Mouse (Mus musculus) forebrain, embryonic 13.5 days (tissue): Measurements from ENCODE around the gene 2610021A01Rik. TPM values are rescaled to one million over a fixed set of nuclear protein-coding genes. Genes with fewer than 3 reads are reported as not detected.
"Not testable (repeated sequence)": the region's sequence is repeated elsewhere in the genome, so short reads cannot be mapped to it uniquely, and the experiment has no call there.

ENCODE experiments used
- ATAC-seq: fragments of 200-750 bp; cut with Nextera tagmentation; 2 replicates; pipeline ENCODE4 v1.8.0; 2017
- H3K27ac ChIP-seq: fragments of 300-500 bp; sonication (generic); 2 replicates; pipeline ENCODE4 v1.5.1; 2015; ENCODE audit warnings: inconsistent platforms, mild to moderate bottlenecking, moderate library complexity
- H3K27me3 ChIP-seq: fragments of 300-500 bp; sonication (generic); 2 replicates; pipeline ENCODE4 v1.6.1; 2015; ENCODE audit warnings: mild to moderate bottlenecking, inconsistent platforms
- H3K36me3 ChIP-seq: fragments of 300-500 bp; sonication (generic); 2 replicates; pipeline ENCODE4 v1.6.1; 2015; ENCODE audit warnings: mild to moderate bottlenecking, inconsistent platforms; ENCODE audit not compliant: poor library complexity, severe bottlenecking
- H3K4me1 ChIP-seq: fragments of 300-500 bp; sonication (generic); 2 replicates; pipeline ENCODE4 v1.6.1; 2015; ENCODE audit warnings: inconsistent platforms
- H3K4me2 ChIP-seq: fragments of 300-500 bp; sonication (generic); 2 replicates; pipeline ENCODE4 v1.6.1; 2015; ENCODE audit warnings: inconsistent platforms, mild to moderate bottlenecking, moderate library complexity
- H3K4me3 ChIP-seq: fragments of 300-500 bp; sonication (generic); 2 replicates; pipeline ENCODE4 v1.5.1; 2015; ENCODE audit warnings: mild to moderate bottlenecking, inconsistent platforms
- H3K9ac ChIP-seq: fragments of 300-500 bp; sonication (generic); 2 replicates; pipeline ENCODE4 v1.6.1; 2015; ENCODE audit warnings: mild to moderate bottlenecking, inconsistent platforms
- H3K9me3 ChIP-seq: fragments of 300-500 bp; sonication (generic); replicated peaks from 2 replicates; pipeline ENCODE4 v1.6.1; 2016; ENCODE audit warnings: inconsistent platforms
- WGBS: fragments of 180-500 bp; shearing (Covaris S2); methylation state at CpG from one replicate; pipeline ENCODE4 v1.1.7; 2015; 5-methylcytosine and 5-hydroxymethylcytosine counted together
- polyA plus RNA-seq: library from polyadenylated mRNA; unstranded; fragments of >200 nt; fragmentation: Nextera tagmentation; extraction: Ambion mirVana; gene quantifications from 2 replicates; pipeline ENCODE4 v1.2.1, GENCODE M21; 2015

Gene 2610021A01Rik
- polyA plus RNA-seq = 16.1 and 18.6 TPM in 2 replicates

DNA sequence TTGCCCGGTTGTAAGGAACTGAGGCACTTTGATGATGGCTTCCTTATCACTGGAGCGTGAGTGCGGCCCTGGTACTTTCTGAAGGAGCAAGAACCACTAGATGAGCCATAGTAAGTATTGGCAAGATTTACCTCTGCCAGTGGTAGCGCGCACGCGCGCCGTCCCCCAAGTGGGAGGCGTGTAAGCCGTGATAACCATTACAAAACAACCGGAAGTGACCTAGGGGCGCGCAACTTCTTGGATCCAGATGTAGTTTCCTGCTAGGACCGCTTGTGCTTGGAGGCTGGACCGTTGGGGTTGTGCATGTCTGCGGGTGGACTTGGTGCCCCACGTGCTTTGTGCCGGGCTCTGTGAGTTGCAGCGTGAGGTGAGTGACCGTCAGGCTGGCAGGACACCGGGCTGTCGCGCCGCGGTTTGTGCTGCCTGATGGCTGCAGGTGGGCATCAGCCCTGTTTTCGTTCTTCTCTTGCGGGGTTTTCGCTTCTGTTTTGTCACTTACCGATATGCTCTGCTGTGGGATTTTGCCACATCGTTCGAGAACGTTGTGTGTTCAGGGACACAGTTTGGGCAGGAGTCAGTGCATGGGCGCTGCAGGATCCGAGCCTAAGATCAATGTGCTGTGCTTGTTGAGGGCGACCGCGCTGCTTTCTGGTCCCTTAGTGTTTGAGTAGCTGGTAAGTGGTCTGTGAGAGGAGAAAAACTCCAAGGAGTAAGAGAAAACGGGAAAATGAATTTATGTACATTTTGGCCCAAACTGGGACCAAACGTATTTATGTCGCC, at the start of gene 2610021A01Rik:
2610021A01Rik (plus strand) TSS at position 197 of the 780 bp plus-strand sequence.
- Histone ChIP-seq H3K27ac (no peak within 1 kb of the TSS), H3K9ac (peak within 1 kb of the TSS; percentile 74), H3K9me3 (no peaks in the 10 kb centered on the region), H3K36me3 (no peaks in the 10 kb centered on the region), H3K4me3 (peak within 1 kb of the TSS; percentile 65), H3K4me1 (peaks cover 16% of the 10 kb centered on the region), H3K4me2 (peak within 1 kb of the TSS; percentile 70), H3K27me3 (no peaks in the 10 kb centered on the region)
- WGBS = under 1% methylated on average over 41 of the region's 41 CpGs
- peak; percentile 98 for ATAC-seq

DNA sequence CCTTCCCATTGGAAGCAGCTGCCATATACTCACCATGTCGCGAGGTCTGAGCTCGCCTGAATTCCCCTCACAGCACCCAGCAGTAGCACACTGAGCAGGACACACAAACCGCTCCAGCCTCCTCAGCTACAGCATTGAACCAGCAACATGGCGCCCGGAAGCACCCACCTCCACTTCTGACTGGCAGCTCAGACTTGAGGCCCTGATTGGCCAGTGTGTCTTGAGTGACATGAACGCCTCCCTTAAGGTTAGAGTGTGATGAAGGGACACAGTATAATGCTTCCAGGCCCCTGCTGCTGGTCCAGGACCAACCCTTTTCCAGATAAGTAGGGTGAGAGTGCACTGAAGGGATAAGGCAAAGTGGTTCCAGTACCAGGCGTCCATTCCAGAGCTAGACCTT, 38.3 kb upstream of the 2610021A01Rik start:
- no peak overlapping the region for H3K27ac ChIP-seq
- no peaks in the 10 kb centered on the region for H3K36me3 ChIP-seq
- H3K9me3 ChIP-seq = peaks cover 25% of the 10 kb centered on the region; the same call in 1 of the 2 replicates
- WGBS = 76% methylated on average over 8 of the region's 8 CpGs
- no peak overlapping the region for H3K9ac ChIP-seq
- no peaks in the 10 kb centered on the region for H3K27me3 ChIP-seq
- no peak for ATAC-seq
- H3K4me3 ChIP-seq = no peak overlapping the region
- H3K4me1 ChIP-seq = no peaks in the 10 kb centered on the region
- no peak overlapping the region for H3K4me2 ChIP-seq

DNA sequence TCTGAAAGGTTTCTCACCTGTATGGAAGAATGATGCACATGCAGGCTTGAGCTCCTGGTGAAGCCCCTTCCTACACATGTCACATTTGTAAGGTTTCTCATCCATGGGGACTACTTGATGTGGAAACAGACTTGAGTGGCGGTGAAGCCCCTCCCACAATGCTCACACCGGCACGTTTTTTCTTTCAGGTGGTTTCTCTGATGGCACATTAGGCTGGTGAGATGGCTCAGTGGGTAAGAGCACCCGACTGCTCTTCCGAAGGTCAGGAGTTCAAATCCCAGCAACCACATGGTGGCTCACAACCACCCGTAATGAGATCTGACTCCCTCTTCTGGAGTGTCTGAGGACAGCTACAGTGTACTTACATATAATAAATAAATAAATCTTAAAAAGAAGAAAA, 25.5 kb upstream of the 2610021A01Rik start, which contains the start of gene Gm6871:
Gm6871 (minus strand) TSS at position 101 of the 400 bp plus-strand sequence.
- not testable (repeated sequence) for ATAC-seq, H3K4me3 ChIP-seq, H3K27me3 ChIP-seq, H3K4me2 ChIP-seq, H3K27ac ChIP-seq, H3K36me3 ChIP-seq, H3K9ac ChIP-seq, H3K4me1 ChIP-seq
- H3K9me3 ChIP-seq = peaks cover 15% of the 10 kb centered on the region
- WGBS = 89% methylated on average over 6 of the region's 6 CpGs

DNA sequence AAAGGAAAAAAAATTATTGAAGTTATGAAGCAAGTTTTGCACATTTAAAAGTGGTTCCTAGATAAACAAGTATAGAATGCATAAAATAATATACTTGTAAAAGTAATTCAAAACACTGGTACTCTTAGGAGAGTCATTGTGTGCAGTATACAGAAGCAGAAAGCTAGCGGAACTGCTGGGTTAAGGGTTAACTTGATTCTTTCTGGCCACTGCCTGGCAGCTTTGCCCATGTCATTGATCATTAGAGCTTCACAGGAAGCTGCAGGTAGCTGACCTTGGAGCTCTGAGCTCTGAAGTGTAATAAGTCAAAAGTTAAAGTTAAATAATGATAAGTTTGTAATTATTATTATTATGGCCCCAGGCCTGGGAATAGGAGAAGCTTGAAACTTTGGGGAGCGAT, 21.1 kb upstream of the 2610021A01Rik start:
- Histone ChIP-seq H3K9me3 (peaks cover 6% of the 10 kb centered on the region), H3K4me1 (no peaks in the 10 kb centered on the region), H3K9ac (no peak overlapping the region), H3K27me3 (no peaks in the 10 kb centered on the region), H3K27ac (no peak overlapping the region), H3K4me2 (no peak overlapping the region), H3K36me3 (no peaks in the 10 kb centered on the region), H3K4me3 (no peak overlapping the region)
- 97% methylated on average over 2 of the region's 2 CpGs for WGBS
- ATAC-seq = no peak

DNA sequence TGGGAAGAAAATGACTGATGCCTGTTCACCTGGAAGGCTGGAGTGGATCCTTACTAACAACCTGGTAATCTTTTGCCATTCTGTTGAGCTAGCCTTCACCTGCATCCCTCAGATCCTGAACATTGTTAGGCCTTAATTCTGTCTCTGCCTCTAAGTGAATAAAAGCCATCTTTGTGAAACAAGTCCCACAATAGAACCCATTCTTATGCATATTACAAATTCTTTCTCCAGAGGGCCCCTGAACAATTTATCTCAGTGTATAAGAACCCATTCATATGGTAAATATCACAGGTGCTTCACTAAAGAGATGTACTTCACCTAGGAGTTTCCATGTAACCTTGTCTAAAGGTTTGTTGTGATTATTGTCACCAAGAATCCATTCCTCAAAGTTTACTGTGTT, 17.0 kb upstream of the 2610021A01Rik start:
- no peak for ATAC-seq
- Histone ChIP-seq H3K4me3 (no peak overlapping the region), H3K36me3 (no peaks in the 10 kb centered on the region)

DNA sequence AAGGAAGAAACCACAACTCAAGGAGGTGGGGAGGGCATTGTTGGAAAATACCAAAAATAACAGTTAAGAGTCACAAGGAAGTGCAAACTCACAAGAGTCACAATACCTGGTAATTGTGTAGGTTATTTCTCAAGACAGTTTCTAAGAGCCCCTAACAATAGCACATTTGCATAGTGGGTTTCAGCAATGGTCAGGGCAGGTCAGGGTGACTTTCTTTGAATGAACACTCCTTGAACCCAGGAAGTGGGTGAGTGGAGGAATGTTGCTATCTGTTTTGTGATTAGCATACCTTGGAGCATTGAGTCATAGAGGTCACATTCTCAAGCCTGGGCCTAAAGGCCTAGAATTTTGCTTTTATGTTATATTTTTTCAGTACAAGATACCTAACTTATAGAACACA, 11.2 kb upstream of the 2610021A01Rik start:
- H3K9ac ChIP-seq, H3K4me2 ChIP-seq, H3K27ac ChIP-seq, H3K4me3 ChIP-seq, ATAC-seq, H3K36me3 ChIP-seq, H3K27me3 ChIP-seq, H3K4me1 ChIP-seq: not testable (repeated sequence)
- peaks cover 20% of the 10 kb centered on the region for H3K9me3 ChIP-seq

More for the DNA sequence above, 17.0 kb upstream of the 2610021A01Rik start:
- H3K4me1 ChIP-seq = no peaks in the 10 kb centered on the region
- H3K27me3 ChIP-seq = no peaks in the 10 kb centered on the region
- H3K9ac ChIP-seq = no peak overlapping the region
- H3K9me3 ChIP-seq = peaks cover 20% of the 10 kb centered on the region
- no peak overlapping the region for H3K4me2 ChIP-seq
- no peak overlapping the region for H3K27ac ChIP-seq

DNA sequence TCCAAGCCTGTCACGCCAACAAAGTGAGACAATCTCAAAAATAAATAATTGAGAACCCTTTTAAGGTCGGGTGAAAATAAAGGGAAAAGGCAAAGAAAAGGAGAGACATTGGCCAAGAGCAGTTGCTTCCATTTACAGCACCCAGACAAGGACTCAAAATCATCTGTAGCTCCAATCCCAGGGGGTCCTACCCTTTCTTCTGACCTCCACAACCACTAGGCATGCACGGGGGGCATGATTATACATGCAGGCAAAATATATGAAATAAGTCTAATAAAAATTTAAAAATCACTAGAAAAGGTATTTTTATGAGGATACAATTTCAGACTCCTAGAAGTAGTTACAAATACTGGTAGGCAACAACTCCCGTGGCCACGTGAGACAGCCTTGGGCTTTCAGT, 415 bp upstream of the 2610021A01Rik start:
- peak; percentile 43 for ATAC-seq
- Histone ChIP-seq H3K4me1 (peaks cover 16% of the 10 kb centered on the region), H3K27ac (no peak overlapping the region)

DNA sequence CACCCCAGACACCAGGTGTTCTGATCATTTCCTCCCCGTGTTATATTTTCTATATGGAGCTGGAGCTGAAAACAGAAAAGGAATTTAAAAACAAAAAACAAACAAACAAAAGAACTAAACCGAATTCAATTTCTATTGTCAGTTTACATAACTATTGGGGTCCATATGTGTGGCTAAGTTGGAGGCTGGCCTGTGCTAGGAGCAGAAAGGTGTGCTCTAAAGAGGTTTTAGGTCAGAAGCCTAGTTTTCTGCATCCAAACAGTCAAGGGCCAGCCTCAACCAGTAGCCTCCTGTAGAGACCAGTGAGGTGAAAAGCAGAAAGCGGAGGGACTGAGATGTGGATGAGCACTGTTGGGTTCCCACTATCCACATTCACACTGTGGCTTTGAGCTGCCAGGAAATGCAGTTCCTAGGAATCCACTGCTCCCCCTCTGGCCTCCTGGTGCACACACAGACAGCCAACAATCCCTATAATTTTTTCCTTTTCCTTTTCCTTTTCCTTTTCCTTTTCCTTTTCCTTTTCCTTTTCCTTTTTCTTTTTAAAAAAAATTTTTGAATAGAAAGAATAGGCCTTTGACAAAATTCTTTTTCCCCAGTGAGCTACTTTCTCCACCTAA, 1.0 kb downstream of the 2610021A01Rik start:
- 22% methylated on average over 3 of the region's 3 CpGs for WGBS
- peaks cover 7% of the 10 kb centered on the region; the same call in 1 of the 2 replicates for H3K36me3 ChIP-seq
- H3K27ac ChIP-seq = no peak overlapping the region
- H3K4me2 ChIP-seq = peak overlapping the region; percentile 70
- ATAC-seq = no peak
- no peaks in the 10 kb centered on the region for H3K27me3 ChIP-seq
- peak overlapping the region; percentile 74 for H3K9ac ChIP-seq
- H3K4me1 ChIP-seq = peaks cover 16% of the 10 kb centered on the region
- H3K9me3 ChIP-seq = no peaks in the 10 kb centered on the region
- peak overlapping the region; percentile 65 for H3K4me3 ChIP-seq

More for the DNA sequence above, 415 bp upstream of the 2610021A01Rik start:
- H3K9ac ChIP-seq = peak overlapping the region; percentile 56
- peak overlapping the region; percentile 65 for H3K4me3 ChIP-seq
- H3K36me3 ChIP-seq = no peaks in the 10 kb centered on the region
- H3K4me2 ChIP-seq = peak overlapping the region; percentile 70
- 49% methylated on average over 5 of the region's 5 CpGs for WGBS
- H3K9me3 ChIP-seq = no peaks in the 10 kb centered on the region
- H3K27me3 ChIP-seq = no peaks in the 10 kb centered on the region

DNA sequence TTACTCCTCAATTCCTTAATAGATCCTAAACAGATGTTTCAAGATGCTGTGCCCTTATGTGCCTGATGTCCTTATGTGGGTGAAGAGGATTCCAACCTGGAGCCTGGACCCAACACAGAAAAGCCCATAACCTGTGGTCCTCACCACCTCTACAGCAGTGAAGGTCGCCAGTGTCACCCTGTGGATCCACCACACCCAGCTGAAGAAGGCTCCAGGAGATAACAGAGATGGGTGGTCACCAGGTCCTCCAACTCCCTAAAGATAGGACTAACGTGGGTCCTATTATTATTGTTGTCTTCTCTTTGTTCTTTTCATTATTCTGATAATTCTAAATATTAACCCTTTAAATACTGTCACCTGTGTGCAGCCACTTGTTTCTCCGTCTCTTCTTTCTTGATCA, 12.6 kb downstream of the 2610021A01Rik start:
- Histone ChIP-seq H3K36me3 (peaks cover 55% of the 10 kb centered on the region), H3K9me3 (no peaks in the 10 kb centered on the region), H3K4me2 (no peak overlapping the region), H3K9ac (no peak overlapping the region), H3K27me3 (no peaks in the 10 kb centered on the region), H3K27ac (no peak overlapping the region), H3K4me3 (no peak overlapping the region), H3K4me1 (no peaks in the 10 kb centered on the region)
- WGBS = 83% methylated on average over 3 of the region's 3 CpGs
- ATAC-seq = no peak

DNA sequence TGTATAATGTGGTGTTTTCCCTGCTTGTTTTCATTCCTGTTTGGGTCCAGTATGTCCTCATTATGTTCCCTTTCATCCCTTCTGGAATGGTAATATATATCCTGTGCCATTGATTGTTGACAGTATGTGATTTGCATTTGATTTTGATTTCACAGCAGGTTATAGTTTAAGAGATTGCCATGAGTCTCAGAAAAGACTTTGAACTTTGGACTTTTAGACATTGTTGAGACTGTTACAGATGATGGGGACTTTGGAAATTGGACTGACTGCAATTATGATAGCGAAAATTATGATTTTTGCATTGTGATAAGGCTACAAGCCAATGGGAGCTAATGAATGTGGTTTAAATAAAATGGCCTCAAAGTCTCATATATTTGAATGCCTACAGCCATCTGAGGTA, 17.2 kb downstream of the 2610021A01Rik start:
- H3K4me1 ChIP-seq, H3K27ac ChIP-seq, H3K27me3 ChIP-seq, ATAC-seq, H3K9ac ChIP-seq, H3K4me2 ChIP-seq, H3K9me3 ChIP-seq, H3K4me3 ChIP-seq: not testable (repeated sequence)
- WGBS = 95% methylated on average over 1 of the region's 1 CpGs
- H3K36me3 ChIP-seq = peaks cover 53% of the 10 kb centered on the region

DNA sequence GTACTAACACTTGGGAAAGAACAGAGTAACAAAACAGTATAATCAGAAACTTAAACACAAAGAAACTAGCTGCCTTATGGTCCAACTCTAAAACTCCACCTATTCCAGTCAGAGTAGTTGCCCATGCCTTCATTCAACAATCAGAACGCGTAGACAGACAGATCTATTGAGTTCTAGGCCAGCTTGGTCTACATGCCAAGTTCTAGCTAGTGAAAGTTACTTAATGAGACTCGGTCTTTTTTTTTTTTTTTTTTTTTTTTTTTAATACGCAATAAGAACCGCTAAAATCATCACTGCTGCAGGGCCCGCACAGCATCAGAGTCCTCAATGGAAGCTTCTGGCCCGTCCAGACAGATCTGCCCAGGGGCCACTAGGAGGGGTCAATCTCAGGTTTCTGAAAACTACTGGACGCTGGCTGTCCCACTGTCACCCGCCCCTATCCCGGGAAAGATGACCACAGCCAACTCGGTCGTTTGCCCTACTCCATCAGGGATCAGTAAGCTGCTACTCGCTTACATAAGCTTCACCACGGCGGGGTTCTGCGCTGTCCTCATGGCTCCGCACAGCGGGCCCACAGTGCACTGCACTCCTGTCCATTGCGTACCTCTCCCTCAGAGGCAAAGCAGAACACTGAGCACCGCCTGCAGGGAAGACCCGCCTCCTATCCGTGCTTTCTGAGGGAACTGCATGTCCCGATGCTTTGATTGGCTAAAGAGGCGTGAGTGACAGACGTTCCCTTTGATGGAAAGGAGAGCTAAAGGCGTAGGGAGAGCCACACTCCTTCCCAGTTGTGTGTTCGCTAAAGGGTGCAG, 33.6 kb downstream of the 2610021A01Rik start, which contains the start of gene Zfp788:
Zfp788 (plus strand) TSS at position 795 of the 812 bp plus-strand sequence.
- Histone ChIP-seq H3K4me2 (peak within 1 kb of the TSS; percentile 70), H3K36me3 (peaks cover 46% of the 10 kb centered on the region), H3K4me1 (peaks cover 5% of the 10 kb centered on the region; the same call in 1 of the 2 replicates), H3K9me3 (peaks cover 10% of the 10 kb centered on the region), H3K27ac (peak within 1 kb of the TSS; percentile 96), H3K4me3 (peak within 1 kb of the TSS; percentile 58), H3K27me3 (no peaks in the 10 kb centered on the region), H3K9ac (peak within 1 kb of the TSS; percentile 80)
- ATAC-seq = peak; percentile 97
- 1% methylated on average over 27 of the region's 27 CpGs for WGBS
